Mouse (Mus musculus) MEL (cell line): ENCODE data around the gene Tmem50a. TPM values are rescaled to one million over a fixed set of nuclear protein-coding genes. Genes with fewer than 3 reads are reported as not detected.
A peak's percentile ranks its signal among the peaks of the same experiment; 100 is the strongest.

Source experiments
- DNase-seq: peaks from one replicate; pipeline ENCODE4 v3.0.0; 2011; ENCODE audit warnings: low read depth, low spot score
- H3K27ac ChIP-seq: 2 replicates; pipeline ENCODE4 v1.5.1; 2012; ENCODE audit warnings: low read depth, mild to moderate bottlenecking, control low read depth, low read length, moderate library complexity; ENCODE audit not compliant: control insufficient read depth
- H3K27me3 ChIP-seq, 2 experiments: fragments of 150-350 bp in 1 of 2; sonication (generic) in 1 of 2; 2 replicates each; pipeline ENCODE4 v1.6.1; 2012; ENCODE audit warnings: low read length in 2 of 2, mild to moderate bottlenecking in 2 of 2, improper control_type of control experiment in 1 of 2, moderate library complexity in 1 of 2; ENCODE audit not compliant: insufficient read depth in 2 of 2, control insufficient read depth in 1 of 2
- H3K36me3 ChIP-seq, 2 experiments: 2 replicates each; pipeline ENCODE4 v1.6.1; 2012 to 2014; ENCODE audit warnings: low read length in 2 of 2, improper control_type of control experiment in 1 of 2, inconsistent platforms in 1 of 2, mild to moderate bottlenecking in 1 of 2; ENCODE audit not compliant: insufficient read depth in 2 of 2, control insufficient read depth in 1 of 2
- H3K4me1 ChIP-seq, 2 experiments: fragments of 150-350 bp in 1 of 2; sonication (generic) in 1 of 2; 2 replicates each; pipeline ENCODE4 v1.6.1; 2012; ENCODE audit warnings: low read length in 2 of 2, improper control_type of control experiment in 1 of 2, mild to moderate bottlenecking in 1 of 2; ENCODE audit not compliant: insufficient read depth in 2 of 2, control insufficient read depth in 1 of 2
- H3K4me3 ChIP-seq, 2 experiments: fragments of 150-350 bp in 1 of 2; sonication (generic) in 1 of 2; 2 replicates each; pipeline ENCODE4 v1.5.1; 2012; ENCODE audit warnings: low read depth in 2 of 2, low read length in 2 of 2, mild to moderate bottlenecking in 2 of 2, moderate library complexity in 2 of 2, control low read depth in 1 of 2, improper control_type of control experiment in 1 of 2; ENCODE audit not compliant: control insufficient read depth in 1 of 2, insufficient read depth in 1 of 2
- H3K79me2 ChIP-seq: 2 replicates; pipeline ENCODE4 v1.6.1; 2012; ENCODE audit warnings: mild to moderate bottlenecking, low read length, moderate library complexity; ENCODE audit not compliant: control insufficient read depth, poor library complexity, insufficient read depth
- H3K9ac ChIP-seq: 2 replicates; pipeline ENCODE4 v1.6.1; 2012; ENCODE audit warnings: low read depth, mild to moderate bottlenecking, control low read depth, low read length, moderate library complexity; ENCODE audit not compliant: control insufficient read depth, poor library complexity, severe bottlenecking
- H3K9me3 ChIP-seq: fragments of 150-350 bp; sonication (generic); replicated peaks from 2 replicates; pipeline ENCODE4 v1.6.1; 2012; ENCODE audit warnings: mild to moderate bottlenecking, low read length, improper control_type of control experiment, moderate library complexity; ENCODE audit not compliant: insufficient read depth
- BHLHE40 ChIP-seq: IDR thresholded peaks from 2 replicates; pipeline ENCODE4 v1.6.1; 2012; ENCODE audit warnings: low read depth, mild to moderate bottlenecking, inconsistent platforms, low read length, improper control_type of control experiment, borderline replicate concordance
- CHD1 ChIP-seq: IDR thresholded peaks from 2 replicates; pipeline ENCODE4 v1.6.1; 2012; ENCODE audit warnings: low read depth, mild to moderate bottlenecking, inconsistent platforms, low read length, improper control_type of control experiment
- CHD2 ChIP-seq: IDR thresholded peaks from 2 replicates; pipeline ENCODE4 v1.6.1; 2011; ENCODE audit warnings: low read length, improper control_type of control experiment
- CTCF ChIP-seq, 3 experiments: IDR thresholded peaks in 2 of 3; conservative IDR thresholded peaks in 1 of 3; 2 replicates each; pipeline ENCODE4 v1.5.1; 2011 to 2012; ENCODE audit warnings: low read length in 3 of 3, low read depth in 2 of 3, mild to moderate bottlenecking in 2 of 3, improper control_type of control experiment in 1 of 3, inconsistent platforms in 1 of 3, mixed read lengths in 1 of 3, moderate library complexity in 1 of 3; ENCODE audit not compliant: control insufficient read depth in 1 of 3, insufficient read depth in 1 of 3, poor library complexity in 1 of 3, severe bottlenecking in 1 of 3
- E2F4 ChIP-seq: IDR thresholded peaks from 2 replicates; pipeline ENCODE4 v1.6.1; 2011; ENCODE audit warnings: low read depth, low read length, improper control_type of control experiment, borderline replicate concordance
- ELF1 ChIP-seq: IDR thresholded peaks from 2 replicates; pipeline ENCODE4 v1.6.1; 2014; ENCODE audit warnings: low read depth, mild to moderate bottlenecking, inconsistent platforms, low read length, improper control_type of control experiment, moderate library complexity
- EP300 ChIP-seq, 2 experiments: IDR thresholded peaks; 2 replicates each; pipeline ENCODE4 v1.6.1; 2011; ENCODE audit warnings: improper control_type of control experiment in 2 of 2, low read length in 2 of 2, low read depth in 1 of 2, mild to moderate bottlenecking in 1 of 2
- ETS1 ChIP-seq: IDR thresholded peaks from 2 replicates; pipeline ENCODE4 v1.6.1; 2012; ENCODE audit warnings: low read depth, mild to moderate bottlenecking, inconsistent platforms, low read length, improper control_type of control experiment, moderate library complexity
- GABPA ChIP-seq: IDR thresholded peaks from 2 replicates; pipeline ENCODE4 v1.6.1; 2012; ENCODE audit warnings: low read depth, mild to moderate bottlenecking, inconsistent platforms, low read length, improper control_type of control experiment, moderate library complexity
- GATA1 ChIP-seq: IDR thresholded peaks from 2 replicates; pipeline ENCODE4 v1.6.1; 2011; ENCODE audit warnings: low read depth, low read length, improper control_type of control experiment
- HCFC1 ChIP-seq: IDR thresholded peaks from 2 replicates; pipeline ENCODE4 v1.6.1; 2012; ENCODE audit warnings: low read depth, mild to moderate bottlenecking, inconsistent platforms, low read length, improper control_type of control experiment, moderate library complexity
- KAT2A ChIP-seq: conservative IDR thresholded peaks from 2 replicates; pipeline ENCODE4 v1.6.1; 2012; ENCODE audit warnings: low read depth, low read length, improper control_type of control experiment, inconsistent platforms
- MAFK ChIP-seq: IDR thresholded peaks from 2 replicates; pipeline ENCODE4 v1.6.1; 2011; ENCODE audit warnings: low read depth, mild to moderate bottlenecking, low read length, improper control_type of control experiment, borderline replicate concordance
- MAZ ChIP-seq: IDR thresholded peaks from 2 replicates; pipeline ENCODE4 v1.6.1; 2012; ENCODE audit warnings: low read depth, mild to moderate bottlenecking, inconsistent platforms, low read length, improper control_type of control experiment
- MEF2A ChIP-seq: IDR thresholded peaks from 2 replicates; pipeline ENCODE4 v1.6.1; 2014; ENCODE audit warnings: low read depth, mild to moderate bottlenecking, inconsistent platforms, low read length, improper control_type of control experiment; ENCODE audit not compliant: poor library complexity, insufficient replicate concordance, severe bottlenecking; ENCODE audit errors: extremely low read depth
- MYB ChIP-seq: IDR thresholded peaks from 2 replicates; pipeline ENCODE4 v1.6.1; 2011; ENCODE audit warnings: mild to moderate bottlenecking, low read depth, low read length, improper control_type of control experiment
- MYC ChIP-seq: IDR thresholded peaks from 2 replicates; pipeline ENCODE4 v1.6.1; 2011; ENCODE audit warnings: low read depth, mild to moderate bottlenecking, low read length, improper control_type of control experiment, moderate library complexity
- NELFE ChIP-seq: IDR thresholded peaks from 2 replicates; pipeline ENCODE4 v1.6.1; 2011; ENCODE audit warnings: low read depth, low read length, improper control_type of control experiment
- NRF1 ChIP-seq: IDR thresholded peaks from 2 replicates; pipeline ENCODE4 v1.6.1; 2014; ENCODE audit warnings: low read depth, mild to moderate bottlenecking, inconsistent platforms, low read length, improper control_type of control experiment, moderate library complexity; ENCODE audit not compliant: poor library complexity, insufficient read depth, severe bottlenecking
- POLR2AphosphoS2 ChIP-seq: IDR thresholded peaks from 2 replicates; pipeline ENCODE4 v1.6.1; 2011; ENCODE audit warnings: low read length, improper control_type of control experiment
- RAD21 ChIP-seq: IDR thresholded peaks from 2 replicates; pipeline ENCODE4 v1.6.1; 2011; ENCODE audit warnings: mild to moderate bottlenecking, low read depth, low read length, improper control_type of control experiment
- RCOR1 ChIP-seq: IDR thresholded peaks from 2 replicates; pipeline ENCODE4 v1.6.1; 2012; ENCODE audit warnings: low read depth, mild to moderate bottlenecking, inconsistent platforms, low read length, improper control_type of control experiment
- SMC3 ChIP-seq: IDR thresholded peaks from 2 replicates; pipeline ENCODE4 v1.6.1; 2011; ENCODE audit warnings: low read depth, low read length, improper control_type of control experiment
- TAL1 ChIP-seq: IDR thresholded peaks from 2 replicates; pipeline ENCODE4 v1.6.1; 2012; ENCODE audit warnings: mild to moderate bottlenecking, inconsistent platforms, low read length, moderate library complexity, mixed read lengths
- TCF12 ChIP-seq: IDR thresholded peaks from 2 replicates; pipeline ENCODE4 v1.6.1; 2014; ENCODE audit warnings: low read depth, mild to moderate bottlenecking, inconsistent platforms, low read length, improper control_type of control experiment, moderate library complexity
- USF1 ChIP-seq: IDR thresholded peaks from 2 replicates; pipeline ENCODE4 v1.6.1; 2014; ENCODE audit warnings: low read depth, mild to moderate bottlenecking, inconsistent platforms, low read length, improper control_type of control experiment, moderate library complexity
- ZKSCAN1 ChIP-seq: IDR thresholded peaks from 2 replicates; pipeline ENCODE4 v1.6.1; 2012; ENCODE audit warnings: low read depth, mild to moderate bottlenecking, inconsistent platforms, low read length, improper control_type of control experiment, moderate library complexity
- ZMIZ1 ChIP-seq: IDR thresholded peaks from 2 replicates; pipeline ENCODE4 v1.6.1; 2012; ENCODE audit warnings: low read depth, mild to moderate bottlenecking, inconsistent platforms, low read length, improper control_type of control experiment, moderate library complexity
- ZNF384 ChIP-seq: IDR thresholded peaks from 2 replicates; pipeline ENCODE4 v1.6.1; 2012; ENCODE audit warnings: low read depth, mild to moderate bottlenecking, inconsistent platforms, low read length, improper control_type of control experiment
- polyA plus RNA-seq, 2 experiments: library from polyadenylated mRNA; stranded (reverse) in 1 of 2; unstranded in 1 of 2; fragments of >175 nt in 1 of 2; fragments of >200 nt in 1 of 2; gene quantifications; 2 replicates each; pipeline versions ENCODE4 v1.2.1 to v1.2.4; 2012; ENCODE audit warnings: low replicate concordance in 2 of 2, low read depth in 1 of 2; ENCODE audit not compliant: insufficient read length in 2 of 2, insufficient read depth in 1 of 2, missing spikeins in 1 of 2
- total RNA-seq: library from RNA; depleted of rRNA; stranded (reverse); fragments of 300-350 nt; gene quantifications from 2 replicates; pipeline ENCODE4 v1.2.3, GENCODE M21; 2012

The Tmem50a gene
- total and polyA plus RNA-seq, 3 experiments, result 58.5 to 115 TPM; not detected in 1

- no peak for DNase-seq
- no peak overlapping the region for H3K4me3 ChIP-seq
- no peak overlapping the region for H3K9ac ChIP-seq
- H3K9me3 ChIP-seq, result no peaks in the 10 kb centered on the region
- no peaks in the 10 kb centered on the region for H3K27me3 ChIP-seq
- TF ChIP-seq ELF1, result no peak
- peak in 2 of 3 experiments; percentile 22 to 25; a peak in 3 of 6 replicates for TF ChIP-seq CTCF (IDR thresholded peaks at IDR 0.05 in 2 of 3, conservative IDR thresholded peaks at IDR 0.05 in 1 of 3; ENCODE audit: control insufficient read depth in 1 of 3, insufficient read depth in 1 of 3, low read depth in 2 of 3, low read length in 3 of 3, poor library complexity in 1 of 3, severe bottlenecking in 1 of 3)
- no peaks in the 10 kb centered on the region for H3K4me1 ChIP-seq
- H3K27ac ChIP-seq, result no peak overlapping the region
- H3K36me3 ChIP-seq, result no peaks in the 10 kb centered on the region
- H3K79me2 ChIP-seq, result no peaks in the 10 kb centered on the region
These were observed 35.8 kb upstream of the Tmem50a start for GRCm38 (mm10) chr4:134950518-134951091.

- Histone ChIP-seq H3K9ac (peak overlapping the region; percentile 44), H3K27ac (no peak overlapping the region), H3K79me2 (no peaks in the 10 kb centered on the region), H3K27me3 (peaks cover 3 to 4% of the 10 kb centered on the region in 2 experiments; a peak in 3 of 4 replicates), H3K36me3 (no peaks in the 10 kb centered on the region), H3K9me3 (no peaks in the 10 kb centered on the region), H3K4me3 (peak overlapping the region; percentile 52 to 69), H3K4me1 (no peaks in the 10 kb centered on the region)
- DNase-seq, result peak; percentile 86
- TF ChIP-seq E2F4 (no peak), ZNF384 (no peak), MAZ (no peak), ETS1 (peak; percentile 69), CTCF (IDR thresholded peaks at IDR 0.05 in 2 of 3, conservative IDR thresholded peaks at IDR 0.05 in 1 of 3; ENCODE audit: control insufficient read depth in 1 of 3, insufficient read depth in 1 of 3, low read depth in 2 of 3, low read length in 3 of 3, poor library complexity in 1 of 3, severe bottlenecking in 1 of 3) (peak; percentile 85 to 96 (median 91)), ZKSCAN1 (no peak), NELFE (no peak), RAD21 (peak; percentile 97), POLR2AphosphoS2 (no peak), MEF2A (peak; percentile 75), EP300 (IDR thresholded peaks at IDR 0.05; ENCODE audit: low read depth in 1 of 2, low read length in 2 of 2) (0 out of 4 replicates have a peak, but pooled peaks of 1 of the 2 experiments have one; percentile 19), USF1 (peak; percentile 92), KAT2A (no peak), SMC3 (peak; percentile 86), MYB (no peak), GABPA (no peak), TCF12 (no peak), MYC (peak; percentile 78), ELF1 (no peak), NRF1 (no peak), HCFC1 (no peak), CHD1 (no peak), MAFK (no peak), ZMIZ1 (no peak), BHLHE40 (peak; percentile 90), GATA1 (peak; percentile 67), RCOR1 (peak; percentile 19; the same call in 1 of the 2 replicates), CHD2 (no peak), TAL1 (no peak)
These were observed 31.4 kb upstream of the Tmem50a start for GRCm38 (mm10) chr4:134946024-134946744.
